Mouse (Mus musculus) ES-E14 (cell line): ENCODE data around the gene Asphd2. TPM values are rescaled to one million over a fixed set of nuclear protein-coding genes. Genes with fewer than 3 reads are reported as not detected.
A peak's percentile ranks its signal among the peaks of the same experiment; 100 is the strongest.

Source experiments
- DNase-seq: peaks from one replicate; pipeline ENCODE4 v3.0.0-alpha.2; 2013; ENCODE audit warnings: low read depth, low spot score
- H3K27ac ChIP-seq: 2 replicates; pipeline ENCODE4 v1.5.1; 2012; ENCODE audit warnings: low read depth, mild to moderate bottlenecking, low read length, moderate library complexity, mixed read lengths; ENCODE audit not compliant: poor library complexity, insufficient read depth, severe bottlenecking
- H3K36me3 ChIP-seq: 2 replicates; pipeline ENCODE4 v1.6.1; 2012; ENCODE audit warnings: mild to moderate bottlenecking, low read length, moderate library complexity, mixed read lengths; ENCODE audit not compliant: control insufficient read depth, poor library complexity, insufficient read depth, severe bottlenecking
- H3K4me1 ChIP-seq, 2 experiments: fragments of 150-350 bp in 1 of 2; sonication (generic) in 1 of 2; 2 replicates each; pipeline ENCODE4 v1.6.1; 2012; ENCODE audit warnings: low read length in 2 of 2, mild to moderate bottlenecking in 1 of 2, mixed read lengths in 1 of 2; ENCODE audit not compliant: control insufficient read depth in 2 of 2, insufficient read depth in 2 of 2, poor library complexity in 1 of 2
- H3K4me3 ChIP-seq, 2 experiments: fragments of 150-350 bp in 1 of 2; sonication (generic) in 1 of 2; 2 replicates each; pipeline ENCODE4 v1.5.1; 2012; ENCODE audit warnings: low read length in 2 of 2, low read depth in 1 of 2, mild to moderate bottlenecking in 1 of 2, mixed read lengths in 1 of 2; ENCODE audit not compliant: insufficient read depth in 1 of 2, poor library complexity in 1 of 2, severe bottlenecking in 1 of 2
- H3K9ac ChIP-seq: 2 replicates; pipeline ENCODE4 v1.6.1; 2012; ENCODE audit warnings: low read depth, mild to moderate bottlenecking, low read length, mixed read lengths; ENCODE audit not compliant: poor library complexity, insufficient read depth, severe bottlenecking
- H3K9me3 ChIP-seq: fragments of 150-350 bp; sonication (generic); 2 replicates; pipeline ENCODE4 v1.6.1; 2012; ENCODE audit warnings: low read depth, mild to moderate bottlenecking, low read length; ENCODE audit not compliant: control insufficient read depth, insufficient read depth
- CHD2 ChIP-seq: IDR thresholded peaks from 2 replicates; pipeline ENCODE4 v1.6.1; 2014; ENCODE audit warnings: mild to moderate bottlenecking, low read depth, low read length, inconsistent platforms
- HCFC1 ChIP-seq: IDR thresholded peaks from 2 replicates; pipeline ENCODE4 v1.6.1; 2012; ENCODE audit warnings: low read length, inconsistent platforms, borderline replicate concordance; ENCODE audit not compliant: insufficient read depth
- MAFK ChIP-seq: IDR thresholded peaks from 2 replicates; pipeline ENCODE4 v1.6.1; 2014; ENCODE audit warnings: mild to moderate bottlenecking, low read depth, low read length, inconsistent platforms; ENCODE audit not compliant: insufficient read depth
- ZC3H11A ChIP-seq: IDR thresholded peaks from 2 replicates; pipeline ENCODE4 v1.6.1; 2012; ENCODE audit warnings: low read depth, mild to moderate bottlenecking, inconsistent platforms, low read length, borderline replicate concordance
- ZNF384 ChIP-seq: IDR thresholded peaks from 2 replicates; pipeline ENCODE4 v1.6.1; 2012; ENCODE audit warnings: low read depth, low read length, inconsistent platforms
- in situ Hi-C, 2 experiments: fragments of 600-800 bp; cut with MboI; formaldehyde crosslinking; loops; one replicate each; pipeline ENCODE4 v1.15.1; 2025; ENCODE audit warnings: low sequenced_read_pairs in 2 of 2, inconsistent platforms in 1 of 2; ENCODE audit not compliant: unreplicated experiment in 2 of 2
- total RNA-seq: library from RNA; depleted of rRNA; stranded (reverse); fragments of 300-350 nt; gene quantifications from 2 replicates; pipeline ENCODE4 v1.2.3, GENCODE M21; 2012; rRNA removed

Asphd2 gene
- total RNA-seq = 4.6 and 7.2 TPM in 2 replicates

GRCm38 (mm10) chr5:112394779-112395443, at the start of gene Asphd2:
Gene Asphd2, minus strand, starts transcription at chr5:112394866.
- no peak for DNase-seq
- H3K9me3 ChIP-seq = no peaks in the 10 kb centered on the region
- H3K36me3 ChIP-seq = no peaks in the 10 kb centered on the region
- no peak within 1 kb of the TSS for H3K27ac ChIP-seq
- H3K4me3 ChIP-seq = peak within 1 kb of the TSS; percentile 77 to 78
- peaks cover 0 to 8% of the 10 kb centered on the region in 2 experiments; a peak in 1 of 4 replicates for H3K4me1 ChIP-seq
- peak within 1 kb of the TSS; percentile 63 for H3K9ac ChIP-seq
- in situ Hi-C loops = no loop called here
- peak; percentile 70; the same call in 1 of the 2 replicates for TF ChIP-seq HCFC1
- TF ChIP-seq ZC3H11A = no peak
- TF ChIP-seq ZNF384 = no peak
- no peak for TF ChIP-seq MAFK
- TF ChIP-seq CHD2 = no peak

- no peaks in the 10 kb centered on the region for H3K4me1 ChIP-seq
- H3K27ac ChIP-seq = no peak overlapping the region
- no peaks in the 10 kb centered on the region for H3K36me3 ChIP-seq
- H3K4me3 ChIP-seq = no peak overlapping the region
- no peaks in the 10 kb centered on the region for H3K9me3 ChIP-seq
- DNase-seq = no peak
- H3K9ac ChIP-seq = no peak overlapping the region
- TF ChIP-seq ZC3H11A (no peak), CHD2 (no peak), ZNF384 (no peak), MAFK (no peak), HCFC1 (no peak)
- in situ Hi-C loops = loop anchor here in 1 of 2 experiments (25.0 kb wide), 1 partner anchor 624 kb away; the partner anchor contains the start of gene Crybb2
Observed at GRCm38 (mm10) chr5:112438535-112438934, 43.9 kb upstream of the Asphd2 start.

- Histone ChIP-seq H3K9ac (no peak overlapping the region), H3K9me3 (no peaks in the 10 kb centered on the region), H3K4me1 (no peaks in the 10 kb centered on the region), H3K4me3 (no peak overlapping the region), H3K36me3 (no peaks in the 10 kb centered on the region), H3K27ac (no peak overlapping the region)
- in situ Hi-C loops = loop anchor here in 1 of 2 experiments (25.0 kb wide), 1 partner anchor 629 kb away; the partner anchor contains the start of gene Crybb2
- DNase-seq = peak; percentile 48
- TF ChIP-seq ZC3H11A (peak; percentile 57; the same call in 1 of the 2 replicates), HCFC1 (no peak)
Observed at GRCm38 (mm10) chr5:112433004-112433403, 38.3 kb upstream of the Asphd2 start.

- in situ Hi-C loops = loop anchor here in 1 of 2 experiments (25.0 kb wide), 1 partner anchor 630 kb away; the partner anchor contains the start of gene Crybb2
- no peak overlapping the region for H3K4me3 ChIP-seq
- H3K4me1 ChIP-seq = no peaks in the 10 kb centered on the region
- no peak for DNase-seq
- no peaks in the 10 kb centered on the region for H3K9me3 ChIP-seq
- no peak overlapping the region for H3K27ac ChIP-seq
- no peaks in the 10 kb centered on the region for H3K36me3 ChIP-seq
- TF ChIP-seq ZNF384 = no peak
- no peak for TF ChIP-seq HCFC1
- no peak for TF ChIP-seq MAFK
- TF ChIP-seq CHD2 = no peak
- TF ChIP-seq ZC3H11A = no peak
- no peak overlapping the region for H3K9ac ChIP-seq
Observed at GRCm38 (mm10) chr5:112432033-112432432, 37.4 kb upstream of the Asphd2 start.
